Mouse (Mus musculus) liver, adult 2 months (tissue): ENCODE results near the gene Pter.

Experiments
- CTCF ChIP-seq: fragments of 200-500 bp; IDR thresholded peaks from 2 replicates; pipeline ENCODE4 v1.5.1; 2011; ENCODE audit warnings: low read depth, low read length, control low read depth
- POLR2A ChIP-seq: fragments of 200-500 bp; IDR thresholded peaks from 2 replicates; pipeline ENCODE4 v1.6.1; 2011; ENCODE audit warnings: low read length, control low read depth; ENCODE audit not compliant: insufficient read depth; ENCODE audit errors: extremely low read depth

GRCm38 (mm10) chr2:13010030-13010459 lies 86.2 kb downstream of the Pter start:
- no peak for TF ChIP-seq POLR2A
- TF ChIP-seq CTCF = no peak
